Mouse (Mus musculus) intestine, embryonic 14.5 days (tissue): Measurements from ENCODE around the gene Gm4881. TPM values are rescaled to one million over a fixed set of nuclear protein-coding genes. Genes with fewer than 3 reads are reported as not detected.
"Not testable (repeated sequence)": the region's sequence is repeated elsewhere in the genome, so short reads cannot be mapped to it uniquely, and the experiment has no call there.

Experiments used
- ATAC-seq: fragments of 200-750 bp; cut with Nextera tagmentation; replicated peaks from 2 replicates; pipeline ENCODE4 v1.8.0; 2017; ENCODE audit warnings: low read depth, moderate number of reproducible peaks, moderate TSS enrichment, moderate library complexity; ENCODE audit not compliant: low FRiP score, low TSS enrichment
- DNase-seq: peaks from one replicate; pipeline ENCODE4 v3.0.0-alpha.2; 2018; ENCODE audit warnings: low spot score
- H3K27ac ChIP-seq: fragments of 300-500 bp; sonication (generic); 2 replicates; pipeline ENCODE4 v1.5.1; 2014; ENCODE audit warnings: low read depth, mild to moderate bottlenecking, control low read depth
- H3K27me3 ChIP-seq: fragments of 300-500 bp; sonication (generic); replicated peaks from 2 replicates; pipeline ENCODE4 v1.6.1; 2014; ENCODE audit warnings: low read length, control low read depth; ENCODE audit not compliant: control insufficient read depth, insufficient read depth
- H3K36me3 ChIP-seq: fragments of 300-500 bp; sonication (generic); 2 replicates; pipeline ENCODE4 v1.6.1; 2014; ENCODE audit warnings: low read length, control low read depth; ENCODE audit not compliant: control insufficient read depth, insufficient read depth
- H3K4me1 ChIP-seq: fragments of 300-500 bp; sonication (generic); replicated peaks from 2 replicates; pipeline ENCODE4 v1.6.1; 2014; ENCODE audit warnings: low read length, control low read depth, mixed read lengths; ENCODE audit not compliant: control insufficient read depth, insufficient read depth
- H3K4me2 ChIP-seq: fragments of 300-500 bp; sonication (generic); 2 replicates; pipeline ENCODE4 v1.6.1; 2014; ENCODE audit warnings: low read length
- H3K4me3 ChIP-seq: fragments of 300-500 bp; sonication (generic); 2 replicates; pipeline ENCODE4 v1.5.1; 2014; ENCODE audit warnings: low read depth, low read length, control low read depth, mixed read lengths
- H3K9ac ChIP-seq: fragments of 300-500 bp; sonication (generic); 2 replicates; pipeline ENCODE4 v1.6.1; 2014; ENCODE audit warnings: mild to moderate bottlenecking, low read length
- H3K9me3 ChIP-seq: fragments of 300-500 bp; sonication (generic); 2 replicates; pipeline ENCODE4 v1.6.1; 2016; ENCODE audit warnings: low read length, control low read depth; ENCODE audit not compliant: control insufficient read depth
- WGBS: fragments of 180-500 bp; shearing (Covaris S2); extraction: QIAGEN DNeasy Blood & Tissue Kit; methylation state at CpG from one replicate; pipeline ENCODE4 v1.1.7; 2014; 5-methylcytosine and 5-hydroxymethylcytosine counted together
- polyA plus RNA-seq: library from polyadenylated mRNA; unstranded; fragments of >200 nt; fragmentation: Nextera tagmentation; extraction: Ambion mirVana; gene quantifications from 2 replicates; pipeline ENCODE4 v1.2.1, GENCODE M21; 2014

The Gm4881 gene
- polyA plus RNA-seq, 1 experiment from 2014 or later, result not detected

DNA sequence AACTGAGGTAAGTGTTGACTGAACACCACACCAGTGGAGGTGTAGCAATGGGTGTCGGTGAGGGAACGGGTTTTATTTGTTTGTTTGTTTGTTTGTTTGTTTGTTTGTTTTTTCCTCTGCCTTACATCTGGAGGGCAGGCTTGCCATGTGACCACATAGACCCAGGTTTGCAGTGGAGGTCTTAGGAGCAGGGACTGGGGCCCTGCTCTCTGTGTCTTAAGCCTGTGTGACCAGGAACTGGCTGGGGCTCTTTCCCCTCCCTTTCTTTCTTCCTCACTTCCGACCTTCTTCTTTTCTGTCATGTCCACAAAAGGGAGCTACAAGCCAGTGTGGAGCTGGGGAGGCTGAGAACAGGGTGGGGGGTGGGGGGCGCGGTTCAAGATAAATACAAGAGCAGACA is 46.3 kb downstream of the Gm4881 start:
- Histone ChIP-seq H3K4me2 (no peak overlapping the region), H3K27me3 (no peaks in the 10 kb centered on the region), H3K36me3 (no peaks in the 10 kb centered on the region), H3K27ac (no peak overlapping the region), H3K9ac (no peak overlapping the region), H3K4me1 (peaks cover 4% of the 10 kb centered on the region), H3K4me3 (no peak overlapping the region), H3K9me3 (no peaks in the 10 kb centered on the region)
- 76% methylated on average over 5 of the region's 5 CpGs for WGBS
- ATAC-seq, result no peak
- DNase-seq, result no peak

DNA sequence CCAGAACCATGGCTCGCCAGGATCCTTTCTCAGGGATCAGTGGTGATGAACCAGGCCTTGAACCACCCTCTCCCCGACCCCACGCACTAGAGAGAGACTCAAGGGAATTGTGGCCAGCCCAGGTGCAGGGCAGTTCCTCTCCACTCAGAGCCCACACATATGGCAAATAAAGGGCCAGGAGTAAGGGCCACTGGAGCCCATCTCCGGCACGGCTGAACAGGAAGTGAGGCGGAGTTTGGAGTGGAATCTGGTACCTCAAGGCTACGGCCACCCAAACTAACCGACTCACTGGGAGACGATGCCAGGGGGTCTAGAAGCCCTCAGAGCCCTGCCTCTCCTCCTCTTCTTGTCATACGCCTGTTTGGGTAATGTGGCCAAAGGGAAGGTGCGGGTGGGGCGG is 47.1 kb downstream of the Gm4881 start, which contains the start of gene Cd79a:
Gene Cd79a, plus strand, starts transcription at position 158 of the 400 bp plus-strand sequence.
- no peak within 1 kb of the TSS for H3K4me3 ChIP-seq
- no peak within 1 kb of the TSS for H3K9ac ChIP-seq
- WGBS, result 64% methylated on average over 12 of the region's 12 CpGs

DNA sequence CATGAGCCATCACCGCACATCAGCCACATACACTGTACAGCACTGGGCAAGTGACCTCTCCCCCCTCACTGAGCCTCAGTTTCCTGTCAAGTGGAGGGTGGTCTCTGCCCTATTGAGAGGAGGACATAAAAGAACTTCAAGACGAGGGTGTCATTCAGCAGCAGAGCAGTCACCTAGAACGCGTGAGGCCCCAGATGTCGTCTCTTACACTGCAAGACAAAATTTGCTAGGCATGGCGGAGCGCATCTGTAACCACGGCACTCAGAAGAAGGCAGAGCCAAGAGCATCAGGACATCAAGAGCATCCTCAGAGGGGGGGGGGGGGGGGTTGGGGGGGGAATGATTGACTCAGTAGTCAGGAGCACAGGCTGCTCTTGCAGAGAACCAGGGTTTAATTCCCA is 48.0 kb downstream of the Gm4881 start:
- H3K9me3 ChIP-seq, result no peaks in the 10 kb centered on the region
- H3K4me3 ChIP-seq, result no peak overlapping the region
- peaks cover 3% of the 10 kb centered on the region; the same call in 1 of the 2 replicates for H3K36me3 ChIP-seq
- ATAC-seq, result no peak
- H3K4me2 ChIP-seq, result no peak overlapping the region
- no peaks in the 10 kb centered on the region for H3K27me3 ChIP-seq
- no peak overlapping the region for H3K27ac ChIP-seq
- no peak overlapping the region for H3K9ac ChIP-seq
- no peaks in the 10 kb centered on the region for H3K4me1 ChIP-seq
- WGBS, result 86% methylated on average over 8 of the region's 8 CpGs
- no peak for DNase-seq

More for the DNA sequence above, 47.1 kb downstream of the Gm4881 start, which contains the start of gene Cd79a:
- no peak for ATAC-seq
- Histone ChIP-seq H3K4me2 (no peak within 1 kb of the TSS), H3K36me3 (no peaks in the 10 kb centered on the region), H3K27ac (no peak within 1 kb of the TSS), H3K4me1 (peaks cover 4% of the 10 kb centered on the region), H3K27me3 (no peaks in the 10 kb centered on the region), H3K9me3 (no peaks in the 10 kb centered on the region)
- DNase-seq, result no peak

DNA sequence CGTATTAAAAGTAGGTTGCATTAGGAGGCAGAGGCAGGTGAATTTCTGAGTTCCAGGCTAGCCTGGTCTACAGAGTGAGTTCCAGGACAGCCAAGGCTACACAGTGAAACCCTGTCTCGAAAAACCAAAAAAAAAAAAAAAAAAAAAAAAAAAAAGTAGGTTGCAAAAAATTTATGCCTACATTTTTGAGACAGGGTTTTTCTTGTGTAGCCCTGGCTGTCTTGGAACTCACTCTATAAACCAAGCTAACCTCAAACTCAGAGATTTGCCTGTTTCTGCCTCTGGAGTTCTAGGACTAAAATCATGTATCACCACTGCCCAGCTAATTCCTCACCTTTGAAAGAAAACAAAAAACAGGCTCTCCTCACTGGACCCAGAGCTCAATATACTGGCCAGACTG is 48.5 kb downstream of the Gm4881 start:
- H3K9ac ChIP-seq, H3K4me2 ChIP-seq, H3K4me1 ChIP-seq, H3K27ac ChIP-seq, ATAC-seq, DNase-seq, H3K27me3 ChIP-seq, H3K4me3 ChIP-seq, H3K9me3 ChIP-seq, H3K36me3 ChIP-seq: not testable (repeated sequence)
- WGBS, result 78% methylated on average over 2 of the region's 2 CpGs

DNA sequence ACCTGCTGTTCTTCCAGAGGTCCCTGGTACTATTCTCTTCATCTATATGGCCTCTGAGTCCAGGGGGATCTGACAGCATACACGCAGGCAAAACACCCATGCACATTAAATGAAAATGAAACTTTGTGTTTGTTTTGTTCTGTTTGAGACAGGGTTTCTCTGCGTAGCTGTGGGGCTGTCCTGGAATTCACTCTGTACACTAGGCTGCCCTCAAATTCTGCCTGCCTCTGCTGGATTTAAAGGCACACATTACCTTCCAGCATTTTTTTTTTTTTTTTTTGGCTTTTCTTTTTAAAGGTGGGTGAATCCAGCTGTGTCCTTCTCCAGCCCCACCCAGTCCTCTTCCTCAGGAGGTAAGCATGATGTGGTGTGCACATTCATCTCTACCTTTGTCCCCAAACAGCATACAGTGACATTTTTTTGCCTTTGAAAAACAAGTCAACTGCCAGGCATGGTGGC is 52.1 kb downstream of the Gm4881 start:
- Histone ChIP-seq H3K27ac (no peak overlapping the region), H3K4me3 (no peak overlapping the region), H3K9me3 (no peaks in the 10 kb centered on the region), H3K27me3 (no peaks in the 10 kb centered on the region), H3K4me2 (no peak overlapping the region), H3K36me3 (peaks cover 41% of the 10 kb centered on the region), H3K4me1 (0 out of 2 replicates have a peak, but pooled peaks cover under 1% of the 10 kb centered on the region), H3K9ac (no peak overlapping the region)
- 70% methylated on average over 2 of the region's 2 CpGs for WGBS
- DNase-seq (no peak), ATAC-seq (no peak)

DNA sequence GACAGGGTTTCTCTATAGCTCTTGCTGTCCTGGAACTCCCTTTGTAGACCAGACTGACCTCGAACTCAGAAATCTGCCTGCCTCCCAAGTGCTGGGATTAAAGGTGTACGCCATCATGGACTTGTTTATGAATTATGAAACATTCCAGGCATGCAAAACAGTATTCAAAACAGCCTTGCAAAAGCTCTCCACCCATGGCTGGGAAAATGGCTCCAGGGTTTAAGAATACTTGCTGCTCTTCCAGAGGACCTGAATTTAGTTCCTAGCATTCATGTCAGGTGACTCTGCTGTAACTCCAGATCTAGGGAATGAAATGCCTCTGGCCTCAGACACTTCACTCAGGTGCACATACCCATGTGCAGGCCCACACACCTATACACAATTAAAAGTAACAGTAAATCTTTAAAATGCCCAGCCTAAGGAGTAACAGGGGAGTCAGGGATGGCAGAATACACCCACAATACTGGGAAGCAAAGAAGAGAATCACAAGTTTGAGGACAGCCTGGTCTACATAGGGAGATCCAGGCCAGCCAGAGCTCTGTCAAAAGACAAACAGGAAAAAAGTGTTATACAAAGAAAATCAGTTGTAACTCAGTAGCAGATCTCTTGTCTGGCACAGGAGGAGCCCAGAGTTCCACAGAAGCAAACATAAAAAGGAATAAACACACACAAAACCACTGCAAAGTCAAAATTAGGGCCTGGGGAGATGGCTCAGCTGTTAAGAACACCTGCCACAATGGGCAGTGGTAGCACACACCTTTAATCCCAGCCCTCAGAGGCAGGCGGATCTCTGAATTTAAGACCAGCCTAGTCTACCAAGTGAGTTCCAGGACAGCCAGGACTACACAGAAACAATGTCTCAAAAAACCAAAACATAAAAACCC is 52.8 kb downstream of the Gm4881 start:
- DNase-seq, result no peak
- no peak overlapping the region for H3K27ac ChIP-seq
- peaks cover 48% of the 10 kb centered on the region for H3K36me3 ChIP-seq
- 65% methylated on average over 3 of the region's 3 CpGs for WGBS
- peaks cover 6% of the 10 kb centered on the region for H3K4me1 ChIP-seq
- H3K4me3 ChIP-seq, result no peak overlapping the region
- no peaks in the 10 kb centered on the region for H3K27me3 ChIP-seq
- no peak overlapping the region for H3K4me2 ChIP-seq
- ATAC-seq, result no peak
- no peak overlapping the region for H3K9ac ChIP-seq
- no peaks in the 10 kb centered on the region for H3K9me3 ChIP-seq

DNA sequence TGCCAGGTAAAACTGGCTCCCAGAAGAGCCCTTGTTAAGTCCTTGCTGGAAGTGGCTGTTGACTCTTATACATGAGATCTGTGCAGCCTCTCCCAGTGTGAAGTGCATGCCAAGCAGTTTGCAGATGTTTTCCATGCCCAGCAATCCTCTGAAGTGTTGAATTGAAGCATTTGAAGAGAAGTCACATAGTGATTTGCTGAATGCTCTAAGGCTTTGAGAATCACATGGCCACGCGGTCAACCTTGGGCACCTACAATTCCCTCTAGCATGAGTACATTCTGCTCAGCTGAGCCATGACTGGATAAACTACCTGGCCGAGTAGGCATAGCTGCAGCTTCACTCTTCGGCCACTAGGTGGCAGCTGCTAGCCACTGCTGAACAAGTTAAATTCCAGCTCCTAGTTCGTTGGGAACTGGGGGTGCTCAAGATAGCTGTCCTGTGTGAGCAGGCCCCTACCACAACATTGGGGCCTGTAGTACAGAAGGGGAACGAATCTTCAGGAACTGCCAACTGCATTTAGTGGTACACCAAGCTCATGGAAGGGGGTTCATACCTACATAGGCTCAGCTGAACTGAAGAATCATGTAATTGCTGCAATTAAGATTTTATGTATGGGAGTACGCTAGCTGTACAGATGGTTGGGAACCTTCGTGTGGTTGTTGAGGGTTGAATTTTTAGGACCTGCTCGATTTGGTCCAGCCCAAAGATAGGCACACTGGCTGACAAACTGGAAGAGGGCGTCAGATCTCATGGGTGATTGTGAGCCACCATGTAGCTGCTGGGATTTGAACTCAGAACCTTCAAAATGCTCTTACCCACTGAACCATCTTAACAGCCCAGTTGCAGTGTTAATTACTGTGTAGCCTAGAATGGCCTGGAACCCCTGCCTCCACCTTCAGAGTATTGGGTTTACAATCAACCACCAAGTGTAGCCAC is 53.7 kb downstream of the Gm4881 start:
- DNase-seq (peak; percentile 88), ATAC-seq (peak; percentile 66)
- peaks cover 15% of the 10 kb centered on the region for H3K4me1 ChIP-seq
- H3K4me3 ChIP-seq, result no peak overlapping the region
- 31% methylated on average over 10 of the region's 10 CpGs for WGBS
- no peaks in the 10 kb centered on the region for H3K27me3 ChIP-seq
- H3K27ac ChIP-seq, result no peak overlapping the region
- H3K9me3 ChIP-seq, result no peaks in the 10 kb centered on the region
- no peak overlapping the region for H3K4me2 ChIP-seq
- H3K36me3 ChIP-seq, result peaks cover 58% of the 10 kb centered on the region
- H3K9ac ChIP-seq, result no peak overlapping the region

DNA sequence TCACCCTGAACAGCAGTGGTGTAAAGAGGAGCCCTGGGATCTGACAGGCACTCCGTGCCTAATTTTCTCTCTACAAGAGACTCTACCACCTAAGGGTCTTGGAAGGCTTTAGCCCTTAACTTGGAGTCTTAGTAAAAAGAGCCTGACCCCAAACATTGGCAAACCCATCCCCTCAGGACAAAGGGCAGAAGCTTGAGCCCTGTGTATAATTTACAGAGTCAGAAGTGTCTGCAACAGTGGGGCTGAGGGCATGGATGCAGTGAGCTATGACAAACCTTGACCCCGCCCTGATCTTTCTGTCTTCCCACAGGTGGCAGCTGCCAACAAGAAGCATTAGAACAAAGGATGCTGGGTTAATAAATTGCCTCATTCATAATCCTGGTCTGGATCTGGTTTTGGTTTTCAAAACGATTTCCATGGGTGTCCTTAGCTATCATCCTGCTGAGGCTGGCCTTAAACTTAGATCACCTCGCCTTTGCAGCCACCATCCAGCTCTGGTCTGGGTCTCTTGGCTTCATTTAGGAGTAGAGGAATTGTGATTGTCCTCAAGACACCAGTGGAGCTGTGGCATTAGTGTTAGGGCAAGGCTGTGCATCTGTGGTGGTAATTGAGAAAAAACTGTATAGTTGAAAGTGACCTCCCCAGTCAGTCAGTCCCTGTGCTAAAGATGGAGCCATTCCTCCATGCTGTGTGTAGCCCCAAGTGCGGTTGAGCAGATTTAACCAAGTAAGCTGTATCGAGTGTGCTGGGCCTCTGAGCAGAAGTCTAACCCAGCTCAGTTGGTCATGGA is 54.7 kb downstream of the Gm4881 start:
- Histone ChIP-seq H3K36me3 (peaks cover 61% of the 10 kb centered on the region), H3K9me3 (no peaks in the 10 kb centered on the region), H3K4me2 (no peak overlapping the region), H3K27ac (no peak overlapping the region), H3K4me3 (no peak overlapping the region), H3K27me3 (no peaks in the 10 kb centered on the region), H3K4me1 (peaks cover 17% of the 10 kb centered on the region), H3K9ac (no peak overlapping the region)
- 81% methylated on average over 6 of the region's 6 CpGs for WGBS
- ATAC-seq, result peak; percentile 8; the same call in 1 of the 2 replicates
- DNase-seq, result no peak
